Comparison of ENCODE assay signal across 11 mouse cellular contexts in the genomic region with DNA sequence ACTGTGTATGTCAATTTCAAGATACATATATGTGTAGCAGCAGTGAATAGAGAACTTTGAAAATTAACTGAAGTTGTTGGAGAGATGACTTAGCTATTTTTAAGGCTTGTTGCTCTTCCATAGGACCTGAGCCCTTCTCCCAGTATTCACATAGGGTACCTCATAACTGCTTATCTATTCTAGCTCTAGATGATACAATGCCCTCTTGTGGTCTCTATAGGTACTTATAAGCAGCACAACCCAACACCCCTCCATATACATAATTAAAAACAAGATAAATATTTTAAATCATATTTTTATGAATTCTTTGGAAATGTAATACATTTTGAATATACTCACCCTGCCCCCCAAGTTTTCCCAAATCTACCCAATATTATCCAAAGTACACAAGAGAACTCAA. TPM values are rescaled to one million over a fixed set of nuclear protein-coding genes. Genes with fewer than 3 reads are reported as not detected.
DNase-seq lines count a peak whose midpoint lies in the region; ATAC-seq and TF ChIP-seq lines count a peak whose summit lies in the region.
"Had no signal": no experiment of that assay in that cellular context is flagged by ENCODE, and none has a peak within 500 bp of the region (broad histone marks: within the 10 kb centered on the region; RNA-seq: fewer than 3 reads in every experiment).

No protein-coding gene starts in this region.

- no peak for TF ChIP-seq EP300 in stomach, postnatal 0 days (optimal IDR thresholded peaks at IDR 0.05)

- no peaks in the 10 kb centered on the region for H3K9me3 ChIP-seq in hindbrain, embryonic 14.5 days (ENCODE audit: control insufficient read depth, low read length)
- no peaks in the 10 kb centered on the region for H3K9me3 ChIP-seq in hindbrain, embryonic 16.5 days (ENCODE audit: control insufficient read depth, low read length)
- H3K9me3 ChIP-seq in midbrain, embryonic 14.5 days (ENCODE audit: control insufficient read depth, low read length), result no peaks in the 10 kb centered on the region
- H3K9me3 ChIP-seq in midbrain, embryonic 16.5 days (replicated peaks; ENCODE audit: control insufficient read depth, low read length, poor library complexity, severe bottlenecking), result no peaks in the 10 kb centered on the region
- H3K9me3 ChIP-seq in stomach, postnatal 0 days (ENCODE audit: control insufficient read depth, low read length), result no peaks in the 10 kb centered on the region
- H3K9me3 ChIP-seq: heart, embryonic 10.5 days had no signal

- no peak for ATAC-seq in hindbrain, embryonic 14.5 days (ENCODE audit: low FRiP score)
- ATAC-seq in hindbrain, embryonic 16.5 days, result no peak
- no peak for ATAC-seq in midbrain, embryonic 14.5 days (ENCODE audit: low FRiP score, low TSS enrichment)
- no peak for ATAC-seq in midbrain, embryonic 16.5 days
- ATAC-seq in stomach, postnatal 0 days (ENCODE audit: low FRiP score, low TSS enrichment), result no peak

- no peaks in the 10 kb centered on the region for H3K36me3 ChIP-seq in hindbrain, embryonic 14.5 days (replicated peaks; ENCODE audit: control insufficient read depth, insufficient read depth)
- no peaks in the 10 kb centered on the region for H3K36me3 ChIP-seq in hindbrain, embryonic 16.5 days (ENCODE audit: control insufficient read depth, insufficient read depth, low read length)
- H3K36me3 ChIP-seq in midbrain, embryonic 14.5 days (ENCODE audit: control insufficient read depth, insufficient read depth, low read length), result no peaks in the 10 kb centered on the region
- H3K36me3 ChIP-seq in midbrain, embryonic 16.5 days (ENCODE audit: control insufficient read depth, insufficient read depth, low read length), result no peaks in the 10 kb centered on the region
- no peaks in the 10 kb centered on the region for H3K36me3 ChIP-seq in stomach, postnatal 0 days (ENCODE audit: control insufficient read depth, insufficient read depth, low read length)
- H3K36me3 ChIP-seq: heart, embryonic 10.5 days had no signal

- TF ChIP-seq CTCF in brain, embryonic 14.5 days (IDR thresholded peaks at IDR 0.05; ENCODE audit: borderline replicate concordance, extremely low read depth, insufficient read depth, insufficient read length), result no peak
- TF ChIP-seq CTCF in stomach, postnatal 0 days (IDR thresholded peaks at IDR 0.05; ENCODE audit: low read depth), result peak; percentile 56

- no peak overlapping the region for H3K27ac ChIP-seq in hindbrain, embryonic 14.5 days
- no peak overlapping the region for H3K27ac ChIP-seq in hindbrain, embryonic 16.5 days (ENCODE audit: low read depth, low read length)
- no peak overlapping the region for H3K27ac ChIP-seq in midbrain, embryonic 14.5 days (replicated peaks; ENCODE audit: low read depth, low read length)
- H3K27ac ChIP-seq in midbrain, embryonic 16.5 days (ENCODE audit: low read length), result no peak overlapping the region
- no peak overlapping the region for H3K27ac ChIP-seq in stomach, postnatal 0 days (replicated peaks)
- H3K27ac ChIP-seq: heart, embryonic 10.5 days had no signal

- no peak for TF ChIP-seq POLR2A in brain, embryonic 14.5 days (IDR thresholded peaks at IDR 0.05; ENCODE audit: borderline replicate concordance, extremely low read depth, insufficient read depth, insufficient read length, poor library complexity, severe bottlenecking)

- H3K4me1 ChIP-seq in hindbrain, embryonic 14.5 days (replicated peaks; ENCODE audit: control insufficient read depth, insufficient read depth, low read length), result peaks cover 7% of the 10 kb centered on the region; the same call in 1 of the 2 replicates
- no peaks in the 10 kb centered on the region; the same call in 1 of the 2 replicates for H3K4me1 ChIP-seq in hindbrain, embryonic 16.5 days (ENCODE audit: control insufficient read depth, insufficient read depth, low read depth, low read length)
- H3K4me1 ChIP-seq in midbrain, embryonic 14.5 days (ENCODE audit: control insufficient read depth, insufficient read depth, low read length), result 0 out of 2 replicates have a peak, but pooled peaks cover 5% of the 10 kb centered on the region
- H3K4me1 ChIP-seq in midbrain, embryonic 16.5 days (ENCODE audit: control insufficient read depth, insufficient read depth, low read length), result peaks cover 6% of the 10 kb centered on the region; the same call in 1 of the 2 replicates
- no peaks in the 10 kb centered on the region for H3K4me1 ChIP-seq in stomach, postnatal 0 days (replicated peaks; ENCODE audit: control insufficient read depth, insufficient read depth)
- H3K4me1 ChIP-seq: heart, embryonic 10.5 days had no signal

- no peaks in the 10 kb centered on the region for H3K27me3 ChIP-seq in hindbrain, embryonic 14.5 days (ENCODE audit: control insufficient read depth, insufficient read depth, low read length)
- no peaks in the 10 kb centered on the region for H3K27me3 ChIP-seq in hindbrain, embryonic 16.5 days (replicated peaks; ENCODE audit: control insufficient read depth, insufficient read depth, low read length)
- H3K27me3 ChIP-seq in midbrain, embryonic 14.5 days (ENCODE audit: control insufficient read depth, insufficient read depth, low read length), result no peaks in the 10 kb centered on the region
- no peaks in the 10 kb centered on the region for H3K27me3 ChIP-seq in midbrain, embryonic 16.5 days (ENCODE audit: control insufficient read depth, insufficient read depth, low read depth, low read length)
- no peaks in the 10 kb centered on the region for H3K27me3 ChIP-seq in stomach, postnatal 0 days (ENCODE audit: control insufficient read depth, insufficient read depth, low read length)

- H3K4me2 ChIP-seq in hindbrain, embryonic 14.5 days (replicated peaks), result no peak overlapping the region
- no peak overlapping the region for H3K4me2 ChIP-seq in hindbrain, embryonic 16.5 days (ENCODE audit: low read length)
- no peak overlapping the region for H3K4me2 ChIP-seq in midbrain, embryonic 14.5 days (ENCODE audit: low read length)
- H3K4me2 ChIP-seq in midbrain, embryonic 16.5 days (ENCODE audit: low read length), result no peak overlapping the region
- no peak overlapping the region for H3K4me2 ChIP-seq in stomach, postnatal 0 days (replicated peaks; ENCODE audit: low read depth)

- H3K9ac ChIP-seq in hindbrain, embryonic 14.5 days, result no peak overlapping the region
- H3K9ac ChIP-seq in hindbrain, embryonic 16.5 days (ENCODE audit: low read depth, low read length), result no peak overlapping the region
- no peak overlapping the region for H3K9ac ChIP-seq in midbrain, embryonic 14.5 days (replicated peaks; ENCODE audit: low read length)
- H3K9ac ChIP-seq in midbrain, embryonic 16.5 days (ENCODE audit: low read depth, low read length), result no peak overlapping the region
- H3K9ac ChIP-seq in stomach, postnatal 0 days (ENCODE audit: low read length), result no peak overlapping the region

- no peak overlapping the region for H3K4me3 ChIP-seq in hindbrain, embryonic 14.5 days (replicated peaks; ENCODE audit: low read length)
- no peak overlapping the region for H3K4me3 ChIP-seq in hindbrain, embryonic 16.5 days (ENCODE audit: low read length)
- H3K4me3 ChIP-seq in midbrain, embryonic 14.5 days (replicated peaks; ENCODE audit: low read depth, low read length), result no peak overlapping the region
- no peak overlapping the region for H3K4me3 ChIP-seq in midbrain, embryonic 16.5 days (ENCODE audit: low read depth, low read length)
- no peak overlapping the region for H3K4me3 ChIP-seq in stomach, postnatal 0 days (ENCODE audit: low read depth, low read length)
- H3K4me3 ChIP-seq: heart, embryonic 10.5 days had no signal

- peak; percentile 36 for DNase-seq in hindbrain, embryonic 14.5 days (ENCODE audit: low spot score)
- DNase-seq in midbrain, embryonic 14.5 days, result peak; percentile 57
- DNase-seq in brain, embryonic 14.5 days (ENCODE audit: low read depth), result peak; percentile 50
- DNase-seq in stomach, postnatal 0 days (ENCODE audit: low spot score), result no peak
- DNase-seq in frontal cortex, postnatal 14 days (ENCODE audit: low spot score in 2 of 2), result no peak
- DNase-seq: cerebellum, postnatal 36 days; heart, postnatal 4 days; kidney, adult 8-10 months had no signal

RNA-seq across cellular contexts. Expression of a gene that starts 3.2 kb away (rescaled TPM):
- 154 and 160 TPM in 2 replicates for polyA plus RNA-seq in hindbrain, embryonic 14.5 days (2014; fragmentation: Nextera tagmentation; extraction: Ambion mirVana)
- 176 and 194 TPM in 2 replicates for polyA plus RNA-seq in hindbrain, embryonic 16.5 days (2015; fragmentation: Nextera tagmentation; extraction: Ambion mirVana)
- 138 and 176 TPM in 2 replicates for polyA plus RNA-seq in midbrain, embryonic 14.5 days (2014; fragmentation: Nextera tagmentation; extraction: Ambion mirVana)
- polyA plus RNA-seq in midbrain, embryonic 16.5 days (2015; fragmentation: Nextera tagmentation; extraction: Ambion mirVana), result 197 and 208 TPM in 2 replicates
- polyA plus RNA-seq in brain, embryonic 14.5 days (2012; rRNA removed), result 139 and 181 TPM in 2 replicates
- polyA plus RNA-seq in stomach, postnatal 0 days (2015; fragmentation: Nextera tagmentation; extraction: Ambion mirVana), result 19.3 and 24.5 TPM in 2 replicates

RNA-seq across cellular contexts. Expression of a gene that starts 9.8 kb away (rescaled TPM):
- polyA plus RNA-seq in hindbrain, embryonic 14.5 days (2014; fragmentation: Nextera tagmentation; extraction: Ambion mirVana), result 7.9 and 8.2 TPM in 2 replicates
- 6.0 and 7.1 TPM in 2 replicates for polyA plus RNA-seq in hindbrain, embryonic 16.5 days (2015; fragmentation: Nextera tagmentation; extraction: Ambion mirVana)
- polyA plus RNA-seq in midbrain, embryonic 14.5 days (2014; fragmentation: Nextera tagmentation; extraction: Ambion mirVana), result 8.9 and 9.5 TPM in 2 replicates
- polyA plus RNA-seq in midbrain, embryonic 16.5 days (2015; fragmentation: Nextera tagmentation; extraction: Ambion mirVana), result 6.6 and 7.3 TPM in 2 replicates
- polyA plus RNA-seq in brain, embryonic 14.5 days (2012; rRNA removed), result 62.2 and 71.4 TPM in 2 replicates
- 7.5 and 9.2 TPM in 2 replicates for polyA plus RNA-seq in stomach, postnatal 0 days (2015; fragmentation: Nextera tagmentation; extraction: Ambion mirVana)

RNA-seq across cellular contexts. Expression of a gene that starts 23.9 kb away (rescaled TPM):
- polyA plus RNA-seq in hindbrain, embryonic 14.5 days (2014; fragmentation: Nextera tagmentation; extraction: Ambion mirVana), result 0.25 and 0.39 TPM in 2 replicates
- polyA plus RNA-seq in hindbrain, embryonic 16.5 days (2015; fragmentation: Nextera tagmentation; extraction: Ambion mirVana), result 0.67 and 0.84 TPM in 2 replicates
- 0.22 and 0.31 TPM in 2 replicates for polyA plus RNA-seq in midbrain, embryonic 14.5 days (2014; fragmentation: Nextera tagmentation; extraction: Ambion mirVana)
- 0.21 and 0.22 TPM in 2 replicates for polyA plus RNA-seq in midbrain, embryonic 16.5 days (2015; fragmentation: Nextera tagmentation; extraction: Ambion mirVana)
- 1.1 and 1.5 TPM in 2 replicates for polyA plus RNA-seq in brain, embryonic 14.5 days (2012; rRNA removed)
- 8.2 and 8.9 TPM in 2 replicates for polyA plus RNA-seq in stomach, postnatal 0 days (2015; fragmentation: Nextera tagmentation; extraction: Ambion mirVana)

RNA-seq across cellular contexts. Expression of a gene that starts 52.8 kb away (rescaled TPM):
- polyA plus RNA-seq in hindbrain, embryonic 14.5 days (2014; fragmentation: Nextera tagmentation; extraction: Ambion mirVana), result 135 and 141 TPM in 2 replicates
- polyA plus RNA-seq in hindbrain, embryonic 16.5 days (2015; fragmentation: Nextera tagmentation; extraction: Ambion mirVana), result 144 and 154 TPM in 2 replicates
- 106 and 116 TPM in 2 replicates for polyA plus RNA-seq in midbrain, embryonic 14.5 days (2014; fragmentation: Nextera tagmentation; extraction: Ambion mirVana)
- 123 and 130 TPM in 2 replicates for polyA plus RNA-seq in midbrain, embryonic 16.5 days (2015; fragmentation: Nextera tagmentation; extraction: Ambion mirVana)
- polyA plus RNA-seq in brain, embryonic 14.5 days (2012; rRNA removed), result 44.3 and 48.6 TPM in 2 replicates
- 270 and 283 TPM in 2 replicates for polyA plus RNA-seq in stomach, postnatal 0 days (2015; fragmentation: Nextera tagmentation; extraction: Ambion mirVana)

RNA-seq across cellular contexts. Expression of a gene that starts 53.3 kb away (rescaled TPM):
- polyA plus RNA-seq in hindbrain, embryonic 14.5 days (2014; fragmentation: Nextera tagmentation; extraction: Ambion mirVana), result 8.3 and 10.2 TPM in 2 replicates
- polyA plus RNA-seq in hindbrain, embryonic 16.5 days (2015; fragmentation: Nextera tagmentation; extraction: Ambion mirVana), result 13.1 and 13.2 TPM in 2 replicates
- polyA plus RNA-seq in midbrain, embryonic 14.5 days (2014; fragmentation: Nextera tagmentation; extraction: Ambion mirVana), result 7.1 and 8.7 TPM in 2 replicates
- polyA plus RNA-seq in midbrain, embryonic 16.5 days (2015; fragmentation: Nextera tagmentation; extraction: Ambion mirVana), result 10.4 and 11.1 TPM in 2 replicates
- polyA plus RNA-seq in brain, embryonic 14.5 days (2012; rRNA removed), result 16.0 and 19.3 TPM in 2 replicates
- polyA plus RNA-seq in stomach, postnatal 0 days (2015; fragmentation: Nextera tagmentation; extraction: Ambion mirVana), result 9.3 and 9.4 TPM in 2 replicates

Comparison
In these comparisons a context has a peak if more than half of its experiments do, and no peak if none do; other contexts are left out.
1. DNase-seq: peak in hindbrain, embryonic 14.5 days (single experiment), midbrain, embryonic 14.5 days (single experiment) and brain, embryonic 14.5 days (single experiment); none in stomach, postnatal 0 days (single experiment) and frontal cortex, postnatal 14 days (0 of 2).